Mouse (Mus musculus): ENCODE results near the gene Etl4. TPM values are rescaled to one million over a fixed set of nuclear protein-coding genes. Genes with fewer than 3 reads are reported as not detected.
A peak's percentile ranks its signal among the peaks of the same experiment; 100 is the strongest.
"Not testable (repeated sequence)": the region's sequence is repeated elsewhere in the genome, so short reads cannot be mapped to it uniquely, and the experiment has no call there.

Gene Etl4
- total and polyA plus RNA-seq, 2 experiments, result 3.5 to 5.5 TPM

- WGBS, result 51% methylated on average over 2 of the region's 2 CpGs
- H3K4me1 ChIP-seq (ENCODE audit: control insufficient read depth, insufficient read depth, low read length), result no peaks in the 10 kb centered on the region
- H3K9ac ChIP-seq (ENCODE audit: low read depth, low read length), result no peak overlapping the region
- no peaks in the 10 kb centered on the region; the same call in 1 of the 2 replicates for H3K36me3 ChIP-seq (ENCODE audit: control insufficient read depth, insufficient read depth, low read length)
- no peaks in the 10 kb centered on the region for H3K27me3 ChIP-seq (ENCODE audit: control insufficient read depth, insufficient read depth, low read length)
- H3K4me3 ChIP-seq (ENCODE audit: insufficient read depth, low read depth, low read length), result no peak overlapping the region
- TF ChIP-seq POLR2A (IDR thresholded peaks at IDR 0.05; ENCODE audit: extremely low read depth, insufficient read depth, low read length) (no peak), CTCF (IDR thresholded peaks at IDR 0.05; ENCODE audit: low read depth, low read length) (peak; percentile 54)
- no peak overlapping the region for H3K27ac ChIP-seq (replicated peaks; ENCODE audit: insufficient read depth, low read depth, low read length)
- no peaks in the 10 kb centered on the region for H3K79me2 ChIP-seq (ENCODE audit: control insufficient read depth, insufficient read depth, low read length)
- no peak for DNase-seq (ENCODE audit: extremely low read depth, low read depth, low spot score)
Measured at GRCm38 (mm10) chr2:20666051-20666478, 756.5 kb downstream of the Etl4 start.

- Histone ChIP-seq H3K36me3 (ENCODE audit: control insufficient read depth, insufficient read depth, low read length) (no peaks in the 10 kb centered on the region; the same call in 1 of the 2 replicates), H3K4me3 (ENCODE audit: insufficient read depth, low read depth, low read length) (no peak overlapping the region), H3K79me2 (ENCODE audit: control insufficient read depth, insufficient read depth, low read length) (no peaks in the 10 kb centered on the region), H3K4me1 (ENCODE audit: control insufficient read depth, insufficient read depth, low read length) (peaks cover 2% of the 10 kb centered on the region; the same call in 1 of the 2 replicates), H3K9ac (ENCODE audit: low read depth, low read length) (no peak overlapping the region), H3K27me3 (ENCODE audit: control insufficient read depth, insufficient read depth, low read length) (no peaks in the 10 kb centered on the region), H3K27ac (replicated peaks; ENCODE audit: insufficient read depth, low read depth, low read length) (no peak overlapping the region)
- DNase-seq (ENCODE audit: extremely low read depth, low read depth, low spot score), result no peak
- WGBS, result 88% methylated on average over 3 of the region's 3 CpGs
- no peak for TF ChIP-seq CTCF (IDR thresholded peaks at IDR 0.05; ENCODE audit: low read depth, low read length)
Measured at GRCm38 (mm10) chr2:20667876-20668275, 758.3 kb downstream of the Etl4 start.

GRCm38 (mm10) chr2:20668276-20669030 lies 758.9 kb downstream of the Etl4 start:
- not testable (repeated sequence) for H3K27me3 ChIP-seq (ENCODE audit: control insufficient read depth, insufficient read depth, low read length); H3K4me3 ChIP-seq (ENCODE audit: insufficient read depth, low read depth, low read length); H3K36me3 ChIP-seq (ENCODE audit: control insufficient read depth, insufficient read depth, low read length); DNase-seq (ENCODE audit: extremely low read depth, low read depth, low spot score); H3K4me1 ChIP-seq (ENCODE audit: control insufficient read depth, insufficient read depth, low read length); H3K79me2 ChIP-seq (ENCODE audit: control insufficient read depth, insufficient read depth, low read length); H3K9ac ChIP-seq (ENCODE audit: low read depth, low read length); H3K27ac ChIP-seq (replicated peaks; ENCODE audit: insufficient read depth, low read depth, low read length)
- WGBS, result 94% methylated on average over 12 of the region's 12 CpGs

- WGBS, result 83% methylated on average over 4 of the region's 4 CpGs
- no peak overlapping the region for H3K4me3 ChIP-seq (ENCODE audit: insufficient read depth, low read depth, low read length)
- TF ChIP-seq CTCF (IDR thresholded peaks at IDR 0.05; ENCODE audit: low read depth, low read length) (no peak), POLR2A (IDR thresholded peaks at IDR 0.05; ENCODE audit: extremely low read depth, insufficient read depth, low read length) (no peak)
- H3K4me1 ChIP-seq (ENCODE audit: control insufficient read depth, insufficient read depth, low read length), result peaks cover 5% of the 10 kb centered on the region; the same call in 1 of the 2 replicates
- no peak for DNase-seq (ENCODE audit: extremely low read depth, low read depth, low spot score)
- H3K79me2 ChIP-seq (ENCODE audit: control insufficient read depth, insufficient read depth, low read length), result no peaks in the 10 kb centered on the region
- H3K27ac ChIP-seq (replicated peaks; ENCODE audit: insufficient read depth, low read depth, low read length), result no peak overlapping the region
- H3K9ac ChIP-seq (ENCODE audit: low read depth, low read length), result no peak overlapping the region
- no peaks in the 10 kb centered on the region for H3K36me3 ChIP-seq (ENCODE audit: control insufficient read depth, insufficient read depth, low read length)
- no peaks in the 10 kb centered on the region for H3K27me3 ChIP-seq (ENCODE audit: control insufficient read depth, insufficient read depth, low read length)
Measured at GRCm38 (mm10) chr2:20669367-20669766, 759.8 kb downstream of the Etl4 start.

- Histone ChIP-seq H3K27ac (replicated peaks; ENCODE audit: insufficient read depth, low read depth, low read length) (no peak overlapping the region), H3K36me3 (ENCODE audit: control insufficient read depth, insufficient read depth, low read length) (no peaks in the 10 kb centered on the region), H3K27me3 (ENCODE audit: control insufficient read depth, insufficient read depth, low read length) (no peaks in the 10 kb centered on the region), H3K9ac (ENCODE audit: low read depth, low read length) (no peak overlapping the region), H3K4me3 (ENCODE audit: insufficient read depth, low read depth, low read length) (no peak overlapping the region), H3K4me1 (ENCODE audit: control insufficient read depth, insufficient read depth, low read length) (peaks cover 5% of the 10 kb centered on the region; the same call in 1 of the 2 replicates), H3K79me2 (ENCODE audit: control insufficient read depth, insufficient read depth, low read length) (no peaks in the 10 kb centered on the region)
- TF ChIP-seq CTCF (IDR thresholded peaks at IDR 0.05; ENCODE audit: low read depth, low read length), result no peak
- TF ChIP-seq POLR2A (IDR thresholded peaks at IDR 0.05; ENCODE audit: extremely low read depth, insufficient read depth, low read length), result no peak
- WGBS, result 82% methylated on average over 13 of the region's 13 CpGs
- no peak for DNase-seq (ENCODE audit: extremely low read depth, low read depth, low spot score)
Measured at GRCm38 (mm10) chr2:20671546-20672255, 762.1 kb downstream of the Etl4 start.

- no peaks in the 10 kb centered on the region for H3K36me3 ChIP-seq (ENCODE audit: control insufficient read depth, insufficient read depth, low read length)
- no peaks in the 10 kb centered on the region for H3K79me2 ChIP-seq (ENCODE audit: control insufficient read depth, insufficient read depth, low read length)
- H3K4me3 ChIP-seq (ENCODE audit: insufficient read depth, low read depth, low read length), result no peak overlapping the region
- 37% methylated on average over 7 of the region's 7 CpGs for WGBS
- no peaks in the 10 kb centered on the region for H3K27me3 ChIP-seq (ENCODE audit: control insufficient read depth, insufficient read depth, low read length)
- H3K27ac ChIP-seq (replicated peaks; ENCODE audit: insufficient read depth, low read depth, low read length), result no peak overlapping the region
- DNase-seq (ENCODE audit: extremely low read depth, low read depth, low spot score), result peak; percentile 68
- H3K9ac ChIP-seq (ENCODE audit: low read depth, low read length), result no peak overlapping the region
- H3K4me1 ChIP-seq (ENCODE audit: control insufficient read depth, insufficient read depth, low read length), result peaks cover 5% of the 10 kb centered on the region; the same call in 1 of the 2 replicates
- TF ChIP-seq POLR2A (IDR thresholded peaks at IDR 0.05; ENCODE audit: extremely low read depth, insufficient read depth, low read length), result no peak
- TF ChIP-seq CTCF (IDR thresholded peaks at IDR 0.05; ENCODE audit: low read depth, low read length), result no peak
Measured at GRCm38 (mm10) chr2:20672281-20672680, 762.7 kb downstream of the Etl4 start.
